Mouse (Mus musculus) lung, embryonic 15.5 days (tissue): ENCODE measurements at regions not wholly inside any gene's neighbourhood (a gene's known extent, or its start where the extent isn't known, plus 50 kb on each side); places are given as distances from the start of the nearest gene placed in this dataset.

Experiments used
- ATAC-seq: fragments of 200-750 bp; cut with Nextera tagmentation; 2 replicates; pipeline ENCODE4 v1.8.0; 2017; ENCODE audit warnings: moderate number of reproducible peaks, borderline replicate concordance; ENCODE audit not compliant: low FRiP score, low TSS enrichment; ENCODE audit errors: extremely low read depth
- H3K27ac ChIP-seq: fragments of 300-500 bp; sonication (generic); 2 replicates; pipeline ENCODE4 v1.5.1; 2015; ENCODE audit warnings: moderate library complexity, mild to moderate bottlenecking, inconsistent platforms
- H3K27me3 ChIP-seq: fragments of 300-500 bp; sonication (generic); 2 replicates; pipeline ENCODE4 v1.6.1; 2015; ENCODE audit warnings: inconsistent platforms
- H3K36me3 ChIP-seq: fragments of 300-500 bp; sonication (generic); 2 replicates; pipeline ENCODE4 v1.6.1; 2015; ENCODE audit warnings: inconsistent platforms
- H3K4me1 ChIP-seq: fragments of 300-500 bp; sonication (generic); 2 replicates; pipeline ENCODE4 v1.6.1; 2015; ENCODE audit warnings: inconsistent platforms
- H3K4me2 ChIP-seq: fragments of 300-500 bp; sonication (generic); 2 replicates; pipeline ENCODE4 v1.6.1; 2015; ENCODE audit warnings: inconsistent platforms, mild to moderate bottlenecking, moderate library complexity
- H3K4me3 ChIP-seq: fragments of 300-500 bp; sonication (generic); 2 replicates; pipeline ENCODE4 v1.5.1; 2015; ENCODE audit warnings: mild to moderate bottlenecking, inconsistent platforms
- H3K9ac ChIP-seq: fragments of 300-500 bp; sonication (generic); 2 replicates; pipeline ENCODE4 v1.6.1; 2015; ENCODE audit warnings: inconsistent platforms
- H3K9me3 ChIP-seq: fragments of 300-500 bp; sonication (generic); 2 replicates; pipeline ENCODE4 v1.6.1; 2016; ENCODE audit warnings: inconsistent platforms
- WGBS: fragments of 180-500 bp; shearing (Covaris S2); methylation state at CpG from one replicate; pipeline ENCODE4 v1.1.7; 2015; 5-methylcytosine and 5-hydroxymethylcytosine counted together

- H3K27ac ChIP-seq: no peak overlapping the region
- H3K27me3 ChIP-seq: no peaks in the 10 kb centered on the region
- peaks cover 6% of the 10 kb centered on the region for H3K4me1 ChIP-seq
- WGBS: 17% methylated on average over 14 of the region's 14 CpGs
- ATAC-seq: peak; percentile 46; the same call in 1 of the 2 replicates
- H3K9ac ChIP-seq: no peak overlapping the region
- no peak overlapping the region for H3K4me3 ChIP-seq
- H3K36me3 ChIP-seq: no peaks in the 10 kb centered on the region
- no peak overlapping the region for H3K4me2 ChIP-seq
- no peaks in the 10 kb centered on the region for H3K9me3 ChIP-seq
Observed at GRCm38 (mm10) chr16:93152765-93153489, 327.0 kb upstream of the Runx1 start.

- Histone ChIP-seq H3K9me3 (no peaks in the 10 kb centered on the region), H3K27ac (no peak overlapping the region), H3K4me1 (peaks cover 6% of the 10 kb centered on the region), H3K4me2 (no peak overlapping the region), H3K36me3 (no peaks in the 10 kb centered on the region), H3K4me3 (no peak overlapping the region), H3K9ac (no peak overlapping the region), H3K27me3 (no peaks in the 10 kb centered on the region)
- 95% methylated on average over 1 of the region's 1 CpGs for WGBS
- ATAC-seq: no peak
Observed at GRCm38 (mm10) chr16:93152057-93152456, 326.1 kb upstream of the Runx1 start.

- H3K4me2 ChIP-seq: no peak overlapping the region
- H3K36me3 ChIP-seq: no peaks in the 10 kb centered on the region
- H3K4me1 ChIP-seq: peaks cover 6% of the 10 kb centered on the region
- H3K4me3 ChIP-seq: no peak overlapping the region
- no peaks in the 10 kb centered on the region for H3K9me3 ChIP-seq
- no peak overlapping the region for H3K9ac ChIP-seq
- 100% methylated on average over 2 of the region's 2 CpGs for WGBS
- no peak overlapping the region for H3K27ac ChIP-seq
- no peaks in the 10 kb centered on the region for H3K27me3 ChIP-seq
- no peak for ATAC-seq
Observed at GRCm38 (mm10) chr16:93151652-93152051, 325.7 kb upstream of the Runx1 start.

GRCm38 (mm10) chr16:93150451-93150850 lies 324.5 kb upstream of the Runx1 start:
- H3K4me2 ChIP-seq: peak overlapping the region; percentile 22; the same call in 1 of the 2 replicates
- no peak for ATAC-seq
- WGBS: 35% methylated on average over 12 of the region's 12 CpGs
- H3K9ac ChIP-seq: no peak overlapping the region
- no peak overlapping the region for H3K27ac ChIP-seq
- no peaks in the 10 kb centered on the region for H3K27me3 ChIP-seq
- no peak overlapping the region for H3K4me3 ChIP-seq
- no peaks in the 10 kb centered on the region for H3K9me3 ChIP-seq
- peaks cover 6% of the 10 kb centered on the region for H3K4me1 ChIP-seq
- H3K36me3 ChIP-seq: no peaks in the 10 kb centered on the region

- ATAC-seq: no peak
- Histone ChIP-seq H3K9ac (no peak overlapping the region), H3K27ac (no peak overlapping the region), H3K27me3 (no peaks in the 10 kb centered on the region), H3K4me3 (no peak overlapping the region), H3K9me3 (no peaks in the 10 kb centered on the region), H3K4me2 (no peak overlapping the region), H3K4me1 (peaks cover under 1% of the 10 kb centered on the region), H3K36me3 (no peaks in the 10 kb centered on the region)
- WGBS: 61% methylated on average over 5 of the region's 5 CpGs
Observed at GRCm38 (mm10) chr16:93147525-93148222, 321.7 kb upstream of the Runx1 start.

- ATAC-seq: no peak
- 70% methylated on average over 3 of the region's 3 CpGs for WGBS
Observed at GRCm38 (mm10) chr16:93146812-93147211, 320.9 kb upstream of the Runx1 start.

GRCm38 (mm10) chr16:93145617-93146016 lies 319.7 kb upstream of the Runx1 start:
- Histone ChIP-seq H3K4me3 (no peak overlapping the region), H3K4me1 (no peaks in the 10 kb centered on the region), H3K4me2 (no peak overlapping the region), H3K27ac (no peak overlapping the region), H3K27me3 (no peaks in the 10 kb centered on the region), H3K9me3 (no peaks in the 10 kb centered on the region), H3K9ac (no peak overlapping the region), H3K36me3 (no peaks in the 10 kb centered on the region)
- WGBS: 64% methylated on average over 3 of the region's 3 CpGs
- no peak for ATAC-seq

More at GRCm38 (mm10) chr16:93146812-93147211, 320.9 kb upstream of the Runx1 start:
- no peak overlapping the region for H3K4me3 ChIP-seq
- no peak overlapping the region for H3K4me2 ChIP-seq
- no peaks in the 10 kb centered on the region for H3K9me3 ChIP-seq
- no peaks in the 10 kb centered on the region for H3K27me3 ChIP-seq
- H3K27ac ChIP-seq: no peak overlapping the region
- no peaks in the 10 kb centered on the region for H3K36me3 ChIP-seq
- no peak overlapping the region for H3K9ac ChIP-seq
- no peaks in the 10 kb centered on the region for H3K4me1 ChIP-seq

- 88% methylated on average over 5 of the region's 5 CpGs for WGBS
- H3K9me3 ChIP-seq: no peaks in the 10 kb centered on the region
- no peak overlapping the region for H3K9ac ChIP-seq
- no peak for ATAC-seq
- no peak overlapping the region for H3K27ac ChIP-seq
- no peak overlapping the region for H3K4me3 ChIP-seq
- no peaks in the 10 kb centered on the region for H3K4me1 ChIP-seq
- no peaks in the 10 kb centered on the region for H3K36me3 ChIP-seq
- H3K27me3 ChIP-seq: no peaks in the 10 kb centered on the region
- H3K4me2 ChIP-seq: no peak overlapping the region
Observed at GRCm38 (mm10) chr16:93144033-93144432, 318.1 kb upstream of the Runx1 start.

GRCm38 (mm10) chr16:93143164-93143563 lies 317.2 kb upstream of the Runx1 start:
- no peak overlapping the region for H3K4me2 ChIP-seq
- no peak overlapping the region for H3K9ac ChIP-seq
- no peaks in the 10 kb centered on the region for H3K9me3 ChIP-seq
- 56% methylated on average over 10 of the region's 10 CpGs for WGBS
- H3K4me1 ChIP-seq: no peaks in the 10 kb centered on the region
- no peak overlapping the region for H3K27ac ChIP-seq
- ATAC-seq: no peak
- H3K36me3 ChIP-seq: no peaks in the 10 kb centered on the region
- H3K4me3 ChIP-seq: no peak overlapping the region
- no peaks in the 10 kb centered on the region for H3K27me3 ChIP-seq

GRCm38 (mm10) chr16:93141967-93142366 lies 316.0 kb upstream of the Runx1 start:
- Histone ChIP-seq H3K4me2 (no peak overlapping the region), H3K4me1 (no peaks in the 10 kb centered on the region), H3K27ac (no peak overlapping the region), H3K9me3 (no peaks in the 10 kb centered on the region), H3K27me3 (no peaks in the 10 kb centered on the region), H3K36me3 (no peaks in the 10 kb centered on the region), H3K9ac (no peak overlapping the region), H3K4me3 (no peak overlapping the region)
- no peak for ATAC-seq
- WGBS: 63% methylated on average over 6 of the region's 6 CpGs

GRCm38 (mm10) chr16:93140535-93141110 lies 314.7 kb upstream of the Runx1 start:
- WGBS: 59% methylated on average over 15 of the region's 15 CpGs
- H3K9ac ChIP-seq: no peak overlapping the region
- no peak overlapping the region for H3K4me2 ChIP-seq
- no peak overlapping the region for H3K27ac ChIP-seq
- no peaks in the 10 kb centered on the region for H3K4me1 ChIP-seq
- H3K27me3 ChIP-seq: no peaks in the 10 kb centered on the region
- ATAC-seq: no peak
- H3K4me3 ChIP-seq: no peak overlapping the region
- no peaks in the 10 kb centered on the region for H3K36me3 ChIP-seq
- no peaks in the 10 kb centered on the region for H3K9me3 ChIP-seq

- WGBS: 32% methylated on average over 1 of the region's 1 CpGs
- Histone ChIP-seq H3K27ac (no peak overlapping the region), H3K4me2 (no peak overlapping the region), H3K4me1 (no peaks in the 10 kb centered on the region), H3K36me3 (no peaks in the 10 kb centered on the region), H3K9ac (no peak overlapping the region), H3K9me3 (no peaks in the 10 kb centered on the region), H3K4me3 (no peak overlapping the region), H3K27me3 (no peaks in the 10 kb centered on the region)
- ATAC-seq: no peak
Observed at GRCm38 (mm10) chr16:93137249-93137648, 311.3 kb upstream of the Runx1 start.
